Mouse (Mus musculus) monocyte, adult 5-6 weeks (primary cell): ENCODE results near the gene Cldn34b3. TPM values are rescaled to one million over a fixed set of nuclear protein-coding genes. Genes with fewer than 3 reads are reported as not detected.
"Not testable (repeated sequence)": the region's sequence is repeated elsewhere in the genome, so short reads cannot be mapped to it uniquely, and the experiment has no call there.

Experiments used
- ATAC-seq: fragments of 153-309, 156-312 bp; replicated peaks from 2 replicates; pipeline ENCODE4 v1.8.0; 2017; ENCODE audit warnings: mild to moderate bottlenecking; ENCODE audit not compliant: low TSS enrichment, insufficient number of reproducible peaks, severe bottlenecking, poor library complexity, low FRiP score
- total RNA-seq: library from RNA; stranded (forward); fragments of 200-1000, 200-491, 200-594 nt; gene quantifications from 3 replicates; pipeline ENCODE4 v1.2.3, GENCODE M21; 2017

The Cldn34b3 gene
- total RNA-seq = not detected in 3 replicates

GRCm38 (mm10) chrX:76264004-76264403 is at the start of gene Cldn34b3:
Cldn34b3 (plus strand) TSS chrX:76264304.
- not testable (repeated sequence) for ATAC-seq

Other genes with a start within 250 kb of the Cldn34b3 start
- gene Cldn34b4, start 129.0 kb downstream of the Cldn34b3 start, total RNA-seq = not detected in 3 replicates